Mouse (Mus musculus) liver, adult 2 months (tissue): Measurements from ENCODE around the gene Bok. TPM values are rescaled to one million over a fixed set of nuclear protein-coding genes. Genes with fewer than 3 reads are reported as not detected.

Source experiments
- DNase-seq: peaks from one replicate; pipeline ENCODE4 v3.0.0-alpha.2; 2011; ENCODE audit warnings: low read depth, low spot score; ENCODE audit errors: extremely low read depth
- H3K27ac ChIP-seq: fragments of 200-500 bp; replicated peaks from 2 replicates; pipeline ENCODE4 v1.5.1; 2012; ENCODE audit warnings: low read depth, mild to moderate bottlenecking, control low read depth, inconsistent platforms, low read length; ENCODE audit not compliant: insufficient read depth
- H3K27me3 ChIP-seq: fragments of 200-500 bp; 2 replicates; pipeline ENCODE4 v1.6.1; 2012; ENCODE audit warnings: mild to moderate bottlenecking, moderate library complexity, low read length, inconsistent platforms; ENCODE audit not compliant: control insufficient read depth, insufficient read depth
- H3K36me3 ChIP-seq: fragments of 200-500 bp; 2 replicates; pipeline ENCODE4 v1.6.1; 2012; ENCODE audit warnings: low read length, inconsistent platforms; ENCODE audit not compliant: control insufficient read depth, insufficient read depth
- H3K4me1 ChIP-seq: fragments of 200-500 bp; 2 replicates; pipeline ENCODE4 v1.6.1; 2011; ENCODE audit warnings: low read length; ENCODE audit not compliant: control insufficient read depth, insufficient read depth
- H3K4me3 ChIP-seq: fragments of 200-500 bp; 2 replicates; pipeline ENCODE4 v1.5.1; 2011; ENCODE audit warnings: low read depth, mild to moderate bottlenecking, control low read depth, low read length, moderate library complexity; ENCODE audit not compliant: insufficient read depth
- H3K79me2 ChIP-seq: fragments of 200-500 bp; 2 replicates; pipeline ENCODE4 v1.6.1; 2012; ENCODE audit warnings: inconsistent platforms, mild to moderate bottlenecking, low read length, moderate library complexity; ENCODE audit not compliant: control insufficient read depth, insufficient read depth
- H3K9ac ChIP-seq: fragments of 200-500 bp; 2 replicates; pipeline ENCODE4 v1.6.1; 2012; ENCODE audit warnings: low read depth, mild to moderate bottlenecking, control low read depth, inconsistent platforms, low read length
- CTCF ChIP-seq: fragments of 200-500 bp; IDR thresholded peaks from 2 replicates; pipeline ENCODE4 v1.5.1; 2011; ENCODE audit warnings: low read depth, low read length, control low read depth
- POLR2A ChIP-seq: fragments of 200-500 bp; IDR thresholded peaks from 2 replicates; pipeline ENCODE4 v1.6.1; 2011; ENCODE audit warnings: low read length, control low read depth; ENCODE audit not compliant: insufficient read depth; ENCODE audit errors: extremely low read depth
- WGBS: fragments of 180-500 bp; shearing (Covaris S2); methylation state at CpG from one replicate; pipeline ENCODE4 v1.1.7; 2018; 5-methylcytosine and 5-hydroxymethylcytosine counted together
- polyA plus RNA-seq: library from polyadenylated mRNA; depleted of rRNA; stranded (reverse); fragments of >200 nt; gene quantifications from 2 replicates; pipeline ENCODE4 v1.2.3, GENCODE M21; 2012; rRNA removed
- total RNA-seq: library from RNA; depleted of rRNA; stranded (reverse); fragments of >200 nt; gene quantifications from 2 replicates; pipeline ENCODE4 v1.2.3, GENCODE M21; 2014; rRNA removed

Bok gene
- total RNA-seq (7.3 and 8.9 TPM in 2 replicates), polyA plus RNA-seq (11.5 and 15.9 TPM in 2 replicates)

GRCm38 (mm10) chr1:93685401-93686244, at the start of gene Bok:
Gene Bok (plus strand): TSS chr1:93685660.
- no peaks in the 10 kb centered on the region for H3K27me3 ChIP-seq
- WGBS = under 1% methylated on average over 75 of the region's 78 CpGs

GRCm38 (mm10) chr1:93636211-93636897, 49.1 kb upstream of the Bok start:
- 24% methylated on average over 7 of the region's 7 CpGs for WGBS
- Histone ChIP-seq H3K27ac (peak overlapping the region; percentile 71), H3K4me3 (peak overlapping the region; percentile 55), H3K36me3 (no peaks in the 10 kb centered on the region), H3K79me2 (peaks cover 23% of the 10 kb centered on the region; the same call in 1 of the 2 replicates), H3K4me1 (peaks cover 13% of the 10 kb centered on the region), H3K27me3 (no peaks in the 10 kb centered on the region), H3K9ac (peak overlapping the region; percentile 71)
- DNase-seq = no peak
- 0 out of 2 replicates have a peak, but pooled peaks have one; percentile 11 for TF ChIP-seq CTCF
- TF ChIP-seq POLR2A = no peak

More at GRCm38 (mm10) chr1:93685401-93686244, at the start of gene Bok:
- no peak for TF ChIP-seq CTCF
- 0 out of 2 replicates have a peak, but pooled peaks have one; percentile 28 for TF ChIP-seq POLR2A
- Histone ChIP-seq H3K79me2 (peaks cover 3% of the 10 kb centered on the region; the same call in 1 of the 2 replicates), H3K4me3 (peak within 1 kb of the TSS; percentile 55), H3K4me1 (peaks cover 19% of the 10 kb centered on the region), H3K36me3 (no peaks in the 10 kb centered on the region), H3K9ac (peak within 1 kb of the TSS; percentile 73), H3K27ac (peak within 1 kb of the TSS; percentile 71)
- peak; percentile 50 for DNase-seq

GRCm38 (mm10) chr1:93641978-93642377, 43.5 kb upstream of the Bok start:
- peak; percentile 84 for DNase-seq
- no peak overlapping the region for H3K9ac ChIP-seq
- H3K27me3 ChIP-seq = no peaks in the 10 kb centered on the region
- no peaks in the 10 kb centered on the region for H3K4me1 ChIP-seq
- no peak for TF ChIP-seq POLR2A
- TF ChIP-seq CTCF = no peak
- H3K4me3 ChIP-seq = no peak overlapping the region
- no peaks in the 10 kb centered on the region for H3K36me3 ChIP-seq
- H3K27ac ChIP-seq = no peak overlapping the region
- WGBS = 26% methylated on average over 2 of the region's 2 CpGs
- no peaks in the 10 kb centered on the region for H3K79me2 ChIP-seq

- no peak overlapping the region for H3K9ac ChIP-seq
- WGBS = 91% methylated on average over 2 of the region's 2 CpGs
These were observed 42.8 kb upstream of the Bok start for GRCm38 (mm10) chr1:93642692-93643091.

GRCm38 (mm10) chr1:93649604-93650172, 35.8 kb upstream of the Bok start:
- Histone ChIP-seq H3K79me2 (no peaks in the 10 kb centered on the region), H3K9ac (no peak overlapping the region), H3K27me3 (peaks cover 3% of the 10 kb centered on the region; the same call in 1 of the 2 replicates), H3K27ac (no peak overlapping the region), H3K4me1 (no peaks in the 10 kb centered on the region), H3K4me3 (no peak overlapping the region), H3K36me3 (no peaks in the 10 kb centered on the region)
- DNase-seq = no peak
- 89% methylated on average over 5 of the region's 5 CpGs for WGBS
- no peak for TF ChIP-seq CTCF
- TF ChIP-seq POLR2A = no peak

More at GRCm38 (mm10) chr1:93642692-93643091, 42.8 kb upstream of the Bok start:
- no peaks in the 10 kb centered on the region for H3K4me1 ChIP-seq
- H3K79me2 ChIP-seq = no peaks in the 10 kb centered on the region
- TF ChIP-seq POLR2A (no peak), CTCF (no peak)
- no peaks in the 10 kb centered on the region for H3K27me3 ChIP-seq
- H3K27ac ChIP-seq = no peak overlapping the region
- no peak for DNase-seq
- H3K36me3 ChIP-seq = no peaks in the 10 kb centered on the region
- no peak overlapping the region for H3K4me3 ChIP-seq
